Mouse (Mus musculus): ENCODE data around the gene Zbtb45.

DNA sequence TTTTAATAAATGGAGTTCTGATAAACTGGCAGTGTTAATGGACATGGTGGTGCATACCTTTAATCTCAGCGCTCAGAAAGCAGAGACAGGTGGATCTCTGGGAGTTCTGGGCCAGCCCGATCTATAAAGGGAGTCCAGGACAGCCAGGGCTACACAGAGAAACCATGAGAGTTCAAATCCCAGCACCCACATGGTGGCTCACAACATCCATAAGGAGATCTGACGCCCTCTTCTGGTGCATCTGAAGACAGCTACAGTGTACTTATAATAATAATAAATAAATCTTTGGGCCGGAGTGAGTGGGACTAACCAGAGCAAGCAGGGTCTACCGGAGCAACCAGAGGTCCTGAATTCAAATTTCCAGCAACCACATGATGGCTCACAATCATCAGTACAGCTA, 6.5 kb downstream of the Zbtb45 start:
- TF ChIP-seq POLR2A (IDR thresholded peaks at IDR 0.05; ENCODE audit: low read depth, low read length) (no peak), CTCF (IDR thresholded peaks at IDR 0.05; ENCODE audit: extremely low read depth, insufficient read depth, insufficient read length, insufficient replicate concordance) (no peak)

All from spleen, adult 2 months (tissue).